Mouse (Mus musculus): ENCODE results near the gene Olfr828. TPM values are rescaled to one million over a fixed set of nuclear protein-coding genes. Genes with fewer than 3 reads are reported as not detected.

Gene Olfr828
- not detected in 2 replicates for polyA plus RNA-seq (2015; fragmentation: Nextera tagmentation; extraction: Ambion mirVana)

DNA sequence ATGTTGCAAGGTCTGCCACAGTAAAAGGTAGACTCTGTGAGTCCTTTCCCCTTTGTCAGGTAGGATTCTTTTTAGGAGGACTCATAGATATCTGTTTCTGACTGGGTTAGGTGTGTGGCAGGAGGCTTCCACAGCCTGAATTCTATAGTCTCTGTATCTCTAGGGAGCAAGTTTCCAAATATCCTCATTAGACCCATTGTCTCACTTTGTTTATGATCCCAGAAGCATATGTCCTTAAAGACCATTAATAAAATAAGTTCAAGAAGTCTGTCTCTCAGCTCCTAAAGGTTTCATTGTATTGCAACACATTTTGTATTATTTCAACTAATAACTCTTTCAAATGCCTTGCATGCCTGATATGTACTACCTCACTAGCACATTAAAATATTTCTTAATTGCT lies at the start of gene Olfr828:
Gene Olfr828 (minus strand): TSS at position 101 of the 400 bp plus-strand sequence.
- no peak for ATAC-seq (replicated peaks; ENCODE audit: extremely low read depth, insufficient read depth, low FRiP score)
- Histone ChIP-seq H3K27ac (ENCODE audit: low read length) (no peak within 1 kb of the TSS), H3K4me3 (ENCODE audit: low read length) (no peak within 1 kb of the TSS), H3K36me3 (ENCODE audit: control insufficient read depth, insufficient read depth) (no peaks in the 10 kb centered on the region), H3K27me3 (ENCODE audit: control insufficient read depth, insufficient read depth, low read length) (no peaks in the 10 kb centered on the region), H3K4me1 (ENCODE audit: control insufficient read depth, insufficient read depth, low read length) (no peaks in the 10 kb centered on the region), H3K4me2 (ENCODE audit: low read depth, low read length) (no peak within 1 kb of the TSS), H3K9me3 (replicated peaks; ENCODE audit: control insufficient read depth, low read length) (no peaks in the 10 kb centered on the region), H3K9ac (ENCODE audit: low read length) (no peak within 1 kb of the TSS)

DNA sequence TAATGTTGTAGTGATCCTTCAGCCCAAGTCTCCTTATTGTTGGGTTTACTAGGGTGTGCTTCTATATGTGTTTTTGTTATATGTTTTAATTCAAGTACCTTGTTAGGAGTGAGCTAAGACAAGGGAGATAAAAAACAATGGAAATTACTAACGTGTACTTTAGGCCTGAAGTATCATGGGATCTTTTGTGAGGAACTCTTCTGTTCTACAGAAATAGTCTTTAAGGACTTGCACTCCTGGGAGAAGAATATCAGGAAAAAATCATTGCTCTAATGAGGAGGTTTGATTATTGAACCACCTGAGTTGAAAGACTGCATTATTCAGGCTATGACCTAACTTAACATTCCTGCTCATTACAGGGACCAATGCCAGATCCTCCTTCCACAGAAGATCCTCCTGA lies 35.3 kb upstream of the Olfr828 start, which contains the start of gene Olfr829:
Gene Olfr829 (plus strand): TSS at position 301 of the 400 bp plus-strand sequence.
- Histone ChIP-seq H3K27ac (ENCODE audit: low read length) (no peak within 1 kb of the TSS), H3K9ac (ENCODE audit: low read length) (no peak within 1 kb of the TSS), H3K9me3 (replicated peaks; ENCODE audit: control insufficient read depth, low read length) (no peaks in the 10 kb centered on the region), H3K4me3 (ENCODE audit: low read length) (no peak within 1 kb of the TSS), H3K4me1 (ENCODE audit: control insufficient read depth, insufficient read depth, low read length) (no peaks in the 10 kb centered on the region), H3K27me3 (ENCODE audit: control insufficient read depth, insufficient read depth, low read length) (no peaks in the 10 kb centered on the region), H3K36me3 (ENCODE audit: control insufficient read depth, insufficient read depth) (no peaks in the 10 kb centered on the region), H3K4me2 (ENCODE audit: low read depth, low read length) (no peak within 1 kb of the TSS)
- no peak for ATAC-seq (replicated peaks; ENCODE audit: extremely low read depth, insufficient read depth, low FRiP score)
- 54% methylated on average over 1 of the region's 1 CpGs for WGBS

DNA sequence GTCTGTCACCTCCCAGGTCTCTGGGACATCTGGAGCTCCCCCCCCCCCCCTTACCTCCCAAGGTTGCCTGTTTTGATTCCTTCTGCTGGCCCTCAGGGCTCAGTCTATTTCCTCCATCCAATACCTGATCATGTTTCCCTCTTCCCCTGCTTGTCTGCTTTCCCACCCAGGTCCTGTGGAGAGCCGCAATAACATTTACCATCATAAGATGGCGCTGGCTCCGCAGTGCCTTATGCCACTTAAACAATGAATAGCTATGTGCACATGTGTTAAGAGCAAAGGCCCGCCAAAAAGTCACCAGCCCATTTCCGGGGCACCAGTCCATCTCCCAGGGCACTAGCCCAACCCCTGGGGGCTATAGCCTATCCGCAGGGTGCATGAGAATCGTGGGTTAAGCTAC lies 34.0 kb downstream of the Olfr828 start:
- H3K27me3 ChIP-seq (ENCODE audit: control insufficient read depth, insufficient read depth, low read length), result no peaks in the 10 kb centered on the region
- H3K9ac ChIP-seq (ENCODE audit: low read length), result no peak overlapping the region
- no peaks in the 10 kb centered on the region for H3K4me1 ChIP-seq (ENCODE audit: control insufficient read depth, insufficient read depth, low read length)
- 59% methylated on average over 7 of the region's 7 CpGs for WGBS
- H3K27ac ChIP-seq (ENCODE audit: low read length), result no peak overlapping the region
- no peak overlapping the region for H3K4me2 ChIP-seq (ENCODE audit: low read depth, low read length)
- no peaks in the 10 kb centered on the region for H3K36me3 ChIP-seq (ENCODE audit: control insufficient read depth, insufficient read depth)
- H3K9me3 ChIP-seq (replicated peaks; ENCODE audit: control insufficient read depth, low read length), result no peaks in the 10 kb centered on the region
- no peak for ATAC-seq (replicated peaks; ENCODE audit: extremely low read depth, insufficient read depth, low FRiP score)
- no peak overlapping the region for H3K4me3 ChIP-seq (ENCODE audit: low read length)

DNA sequence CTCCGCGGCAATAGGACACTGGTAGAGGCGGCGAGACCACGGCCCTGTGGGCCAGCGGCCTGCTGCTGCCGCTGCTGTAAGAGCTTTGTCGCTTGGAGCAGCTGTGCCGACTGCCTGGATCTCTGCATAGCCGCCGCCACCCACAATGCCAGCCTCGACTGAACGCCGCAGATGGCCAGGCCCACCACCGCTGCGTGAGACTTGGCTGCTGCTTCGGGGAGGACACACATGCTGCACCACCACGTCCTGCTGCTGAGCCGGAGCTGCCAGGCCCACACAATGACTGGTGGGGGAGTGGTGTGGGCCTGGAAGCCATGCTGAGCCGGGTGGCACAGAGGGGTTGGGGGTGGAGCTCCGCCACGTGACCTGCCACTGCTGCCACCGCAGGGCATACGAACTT lies 39.9 kb downstream of the Olfr828 start:
- 59% methylated on average over 24 of the region's 24 CpGs for WGBS
- Histone ChIP-seq H3K27ac (ENCODE audit: low read length) (no peak overlapping the region), H3K27me3 (ENCODE audit: control insufficient read depth, insufficient read depth, low read length) (no peaks in the 10 kb centered on the region), H3K4me3 (ENCODE audit: low read length) (no peak overlapping the region), H3K4me1 (ENCODE audit: control insufficient read depth, insufficient read depth, low read length) (no peaks in the 10 kb centered on the region), H3K9ac (ENCODE audit: low read length) (no peak overlapping the region), H3K4me2 (ENCODE audit: low read depth, low read length) (0 out of 2 replicates have a peak overlapping the region, but pooled peaks have one; percentile 12), H3K36me3 (ENCODE audit: control insufficient read depth, insufficient read depth) (no peaks in the 10 kb centered on the region), H3K9me3 (replicated peaks; ENCODE audit: control insufficient read depth, low read length) (no peaks in the 10 kb centered on the region)
- ATAC-seq (replicated peaks; ENCODE audit: extremely low read depth, insufficient read depth, low FRiP score), result no peak

DNA sequence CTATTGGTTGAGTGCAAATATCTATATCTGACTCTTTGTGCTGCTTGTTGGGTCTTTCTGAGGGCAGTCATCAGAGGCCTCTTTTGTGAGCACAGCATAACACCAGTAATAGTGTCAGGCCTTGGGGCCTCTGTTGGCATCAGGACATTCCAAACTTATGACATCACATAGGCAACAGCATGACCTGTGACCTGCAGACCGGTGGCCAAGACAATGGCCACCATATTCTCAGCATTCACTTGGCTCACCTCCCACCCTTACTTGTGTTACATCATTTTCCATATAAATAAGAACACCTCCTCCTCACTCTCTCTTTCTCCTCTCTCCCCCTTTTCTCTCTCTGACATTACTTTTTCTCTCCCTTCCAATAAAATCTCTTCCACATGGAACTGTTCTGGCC lies 40.3 kb downstream of the Olfr828 start:
- H3K27me3 ChIP-seq (ENCODE audit: control insufficient read depth, insufficient read depth, low read length), result no peaks in the 10 kb centered on the region
- H3K9ac ChIP-seq (ENCODE audit: low read length), result no peak overlapping the region
- no peak overlapping the region for H3K27ac ChIP-seq (ENCODE audit: low read length)
- no peak for ATAC-seq (replicated peaks; ENCODE audit: extremely low read depth, insufficient read depth, low FRiP score)
- no peaks in the 10 kb centered on the region for H3K36me3 ChIP-seq (ENCODE audit: control insufficient read depth, insufficient read depth)
- H3K4me3 ChIP-seq (ENCODE audit: low read length), result no peak overlapping the region
- no peaks in the 10 kb centered on the region for H3K9me3 ChIP-seq (replicated peaks; ENCODE audit: control insufficient read depth, low read length)
- no peaks in the 10 kb centered on the region for H3K4me1 ChIP-seq (ENCODE audit: control insufficient read depth, insufficient read depth, low read length)
- H3K4me2 ChIP-seq (ENCODE audit: low read depth, low read length), result no peak overlapping the region
- 80% methylated on average over 1 of the region's 1 CpGs for WGBS

Other genes starting within 250 kb of the Olfr828 start
- gene Muc16, start 145.0 kb downstream of the Olfr828 start, polyA plus RNA-seq (2015; fragmentation: Nextera tagmentation; extraction: Ambion mirVana), result 1.5 and 1.9 TPM in 2 replicates
- 0.04 TPM in 1 of 2 replicates, not detected in the other for gene Olfr24, start 55.5 kb downstream of the Olfr828 start, polyA plus RNA-seq (2015; fragmentation: Nextera tagmentation; extraction: Ambion mirVana)
- gene Olfr829, start 35.4 kb upstream of the Olfr828 start, polyA plus RNA-seq (2015; fragmentation: Nextera tagmentation; extraction: Ambion mirVana), result not detected in 2 replicates
- gene Olfr830, start 55.2 kb upstream of the Olfr828 start, polyA plus RNA-seq (2015; fragmentation: Nextera tagmentation; extraction: Ambion mirVana), result not detected in 2 replicates
- not detected in 2 replicates for gene Olfr832, start 117.6 kb upstream of the Olfr828 start, polyA plus RNA-seq (2015; fragmentation: Nextera tagmentation; extraction: Ambion mirVana)
- not detected in 2 replicates for gene Olfr834, start 168.5 kb upstream of the Olfr828 start, polyA plus RNA-seq (2015; fragmentation: Nextera tagmentation; extraction: Ambion mirVana)
- not detected in 2 replicates for gene Olfr835, start 213.2 kb upstream of the Olfr828 start, polyA plus RNA-seq (2015; fragmentation: Nextera tagmentation; extraction: Ambion mirVana)